Mouse (Mus musculus) intestine, embryonic 16.5 days (tissue): Measurements from ENCODE around the gene Zpr1. TPM values are rescaled to one million over a fixed set of nuclear protein-coding genes. Genes with fewer than 3 reads are reported as not detected.
A peak's percentile ranks its signal among the peaks of the same experiment; 100 is the strongest.

Source experiments
- ATAC-seq: fragments of 200-750 bp; cut with Nextera tagmentation; 2 replicates; pipeline ENCODE4 v1.8.0; 2017; ENCODE audit warnings: moderate TSS enrichment, moderate library complexity
- H3K27ac ChIP-seq: fragments of 300-500 bp; sonication (generic); 2 replicates; pipeline ENCODE4 v1.5.1; 2014; ENCODE audit warnings: mild to moderate bottlenecking, low read length
- H3K27me3 ChIP-seq: fragments of 300-500 bp; sonication (generic); replicated peaks from 2 replicates; pipeline ENCODE4 v1.6.1; 2014; ENCODE audit warnings: low read length, control low read depth, mixed read lengths; ENCODE audit not compliant: control insufficient read depth, insufficient read depth
- H3K36me3 ChIP-seq: fragments of 300-500 bp; sonication (generic); 2 replicates; pipeline ENCODE4 v1.6.1; 2014; ENCODE audit warnings: low read length, control low read depth; ENCODE audit not compliant: control insufficient read depth, insufficient read depth
- H3K4me1 ChIP-seq: fragments of 300-500 bp; sonication (generic); 2 replicates; pipeline ENCODE4 v1.6.1; 2014; ENCODE audit warnings: low read length, control low read depth, mixed read lengths; ENCODE audit not compliant: control insufficient read depth, insufficient read depth
- H3K4me2 ChIP-seq: fragments of 300-500 bp; sonication (generic); 2 replicates; pipeline ENCODE4 v1.6.1; 2014; ENCODE audit warnings: low read depth, low read length, control low read depth
- H3K4me3 ChIP-seq: fragments of 300-500 bp; sonication (generic); 2 replicates; pipeline ENCODE4 v1.5.1; 2014; ENCODE audit warnings: mild to moderate bottlenecking, low read length
- H3K9ac ChIP-seq: fragments of 300-500 bp; sonication (generic); 2 replicates; pipeline ENCODE4 v1.6.1; 2014; ENCODE audit warnings: low read depth, low read length
- H3K9me3 ChIP-seq: fragments of 300-500 bp; sonication (generic); 2 replicates; pipeline ENCODE4 v1.6.1; 2016; ENCODE audit warnings: low read length, control low read depth; ENCODE audit not compliant: control insufficient read depth
- WGBS: fragments of 180-500 bp; shearing (Covaris S2); extraction: QIAGEN DNeasy Blood & Tissue Kit; methylation state at CpG from one replicate; pipeline ENCODE4 v1.1.7; 2014; 5-methylcytosine and 5-hydroxymethylcytosine counted together
- polyA plus RNA-seq: library from polyadenylated mRNA; unstranded; fragments of >200 nt; fragmentation: Nextera tagmentation; extraction: Ambion mirVana; gene quantifications from 2 replicates; pipeline ENCODE4 v1.2.1, GENCODE M21; 2015

Gene Zpr1
- 47.6 and 50.0 TPM in 2 replicates for polyA plus RNA-seq

DNA sequence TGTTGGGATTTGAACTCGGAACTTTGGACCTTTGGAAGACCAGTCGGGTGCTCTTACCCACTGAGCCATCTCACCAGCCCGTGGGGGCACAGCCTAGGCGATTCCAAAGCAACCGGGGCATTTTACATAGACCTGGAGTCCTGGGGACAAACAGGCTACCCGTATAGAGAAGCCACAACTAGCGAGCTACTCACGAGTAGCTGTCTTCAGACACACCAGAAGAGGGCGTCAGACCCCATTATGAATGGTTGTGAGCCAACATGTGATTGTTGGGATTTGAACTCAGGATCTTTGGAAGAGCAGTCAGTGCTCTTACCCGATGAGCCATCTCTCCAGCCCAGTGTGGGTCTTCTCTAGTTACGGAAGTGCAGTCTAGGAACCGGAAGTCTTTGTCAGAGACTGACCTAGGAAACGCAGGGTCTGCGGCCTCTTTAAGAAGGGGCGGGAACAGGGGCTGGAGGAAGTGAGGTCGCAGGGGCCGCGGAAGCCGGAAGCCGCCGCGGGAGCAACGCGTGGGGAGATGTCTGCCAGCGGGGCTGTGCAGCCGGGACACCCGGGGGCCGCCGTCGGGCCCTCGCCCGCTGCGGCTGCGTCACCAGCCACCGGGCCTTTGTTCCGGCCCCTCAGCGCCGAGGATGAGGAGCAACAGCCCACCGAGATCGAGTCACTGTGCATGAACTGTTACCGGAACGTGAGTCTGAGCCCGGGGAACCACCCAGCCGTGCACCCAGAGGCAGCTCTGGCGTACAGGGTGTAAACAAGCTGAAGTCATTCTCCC is at the start of gene Zpr1:
TSS of gene Zpr1 (plus strand) at position 388 of the 778 bp plus-strand sequence.
- Histone ChIP-seq H3K9ac (peak within 1 kb of the TSS; percentile 78), H3K4me1 (peaks cover 5% of the 10 kb centered on the region), H3K9me3 (no peaks in the 10 kb centered on the region), H3K27me3 (no peaks in the 10 kb centered on the region; the same call in 1 of the 2 replicates), H3K4me2 (peak within 1 kb of the TSS; percentile 83), H3K27ac (peak within 1 kb of the TSS; percentile 20), H3K36me3 (peaks cover 19% of the 10 kb centered on the region; the same call in 1 of the 2 replicates), H3K4me3 (peak within 1 kb of the TSS; percentile 97)
- WGBS = 5% methylated on average over 45 of the region's 45 CpGs
- ATAC-seq = peak; percentile 95

GRCm38 (mm10) chr9:46223090-46223489 is 49.8 kb upstream of the Zpr1 start:
- H3K9me3 ChIP-seq = no peaks in the 10 kb centered on the region
- H3K9ac ChIP-seq = 0 out of 2 replicates have a peak overlapping the region, but pooled peaks have one; percentile 15
- H3K4me3 ChIP-seq = no peak overlapping the region
- H3K27ac ChIP-seq = peak overlapping the region; percentile 70
- 0 out of 2 replicates have a peak, but pooled peaks cover 6% of the 10 kb centered on the region for H3K36me3 ChIP-seq
- H3K27me3 ChIP-seq = no peaks in the 10 kb centered on the region
- H3K4me1 ChIP-seq = peaks cover 10% of the 10 kb centered on the region; the same call in 1 of the 2 replicates
- 90% methylated on average over 6 of the region's 6 CpGs for WGBS
- H3K4me2 ChIP-seq = no peak overlapping the region
- no peak for ATAC-seq

GRCm38 (mm10) chr9:46224101-46224500 is 48.8 kb upstream of the Zpr1 start:
- Histone ChIP-seq H3K9ac (0 out of 2 replicates have a peak overlapping the region, but pooled peaks have one; percentile 39), H3K4me1 (peaks cover 10% of the 10 kb centered on the region; the same call in 1 of the 2 replicates), H3K9me3 (no peaks in the 10 kb centered on the region), H3K27ac (peak overlapping the region; percentile 84), H3K36me3 (0 out of 2 replicates have a peak, but pooled peaks cover 6% of the 10 kb centered on the region), H3K4me3 (no peak overlapping the region), H3K27me3 (no peaks in the 10 kb centered on the region), H3K4me2 (no peak overlapping the region)
- WGBS = 57% methylated on average over 3 of the region's 3 CpGs
- peak; percentile 78 for ATAC-seq

- ATAC-seq = no peak
- no peak overlapping the region for H3K4me2 ChIP-seq
- peak overlapping the region; percentile 84 for H3K27ac ChIP-seq
- no peaks in the 10 kb centered on the region for H3K9me3 ChIP-seq
- H3K4me3 ChIP-seq = no peak overlapping the region
- peak overlapping the region; percentile 39; the same call in 1 of the 2 replicates for H3K9ac ChIP-seq
- 69% methylated on average over 5 of the region's 5 CpGs for WGBS
- peaks cover 13% of the 10 kb centered on the region; the same call in 1 of the 2 replicates for H3K4me1 ChIP-seq
- 0 out of 2 replicates have a peak, but pooled peaks cover 6% of the 10 kb centered on the region for H3K36me3 ChIP-seq
- no peaks in the 10 kb centered on the region for H3K27me3 ChIP-seq
These were observed 47.8 kb upstream of the Zpr1 start for GRCm38 (mm10) chr9:46224945-46225660.

GRCm38 (mm10) chr9:46227064-46227614 is 45.7 kb upstream of the Zpr1 start:
- H3K9me3 ChIP-seq = no peaks in the 10 kb centered on the region
- H3K27ac ChIP-seq = peak overlapping the region; percentile 83
- peak; percentile 57 for ATAC-seq
- H3K4me3 ChIP-seq = no peak overlapping the region
- 65% methylated on average over 3 of the region's 3 CpGs for WGBS
- no peaks in the 10 kb centered on the region for H3K27me3 ChIP-seq
- peaks cover 17% of the 10 kb centered on the region for H3K4me1 ChIP-seq
- H3K9ac ChIP-seq = no peak overlapping the region
- H3K4me2 ChIP-seq = no peak overlapping the region
- no peaks in the 10 kb centered on the region for H3K36me3 ChIP-seq

DNA sequence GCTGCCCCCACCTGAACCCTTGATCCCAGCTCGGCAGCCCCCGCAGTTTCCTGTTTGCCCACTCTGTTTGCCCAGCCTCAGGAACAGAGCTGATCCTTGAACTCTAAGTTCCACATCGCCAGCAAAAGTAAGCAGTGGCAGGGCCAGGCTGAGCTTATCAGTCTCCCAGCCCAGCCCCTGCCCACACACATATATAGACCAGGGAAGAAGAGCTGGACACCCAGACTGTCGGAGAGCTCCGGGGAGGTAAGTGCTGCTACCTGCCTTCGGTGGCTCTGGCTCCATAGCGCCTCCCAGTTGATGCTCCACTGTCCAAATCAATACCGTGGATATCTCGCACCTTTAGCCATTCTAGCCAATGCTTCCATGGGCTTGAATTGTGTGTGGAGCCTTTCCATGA is 44.4 kb upstream of the Zpr1 start, which contains the start of gene Apoa1:
TSS of gene Apoa1 (plus strand) at position 90 of the 400 bp plus-strand sequence.
- Histone ChIP-seq H3K4me3 (peak within 1 kb of the TSS; percentile 54), H3K27ac (peak within 1 kb of the TSS; percentile 83), H3K4me1 (peaks cover 14% of the 10 kb centered on the region), H3K9ac (peak within 1 kb of the TSS; percentile 74), H3K4me2 (peak within 1 kb of the TSS; percentile 89), H3K9me3 (no peaks in the 10 kb centered on the region), H3K27me3 (no peaks in the 10 kb centered on the region), H3K36me3 (no peaks in the 10 kb centered on the region)
- WGBS = 48% methylated on average over 9 of the region's 9 CpGs
- peak; percentile 31 for ATAC-seq

- no peaks in the 10 kb centered on the region for H3K27me3 ChIP-seq
- 16% methylated on average over 37 of the region's 37 CpGs for WGBS
- H3K27ac ChIP-seq = peak overlapping the region; percentile 82
- peak; percentile 68 for ATAC-seq
- peaks cover 8% of the 10 kb centered on the region for H3K4me1 ChIP-seq
- peak overlapping the region; percentile 54 for H3K4me3 ChIP-seq
- H3K9ac ChIP-seq = peak overlapping the region; percentile 74
- H3K9me3 ChIP-seq = no peaks in the 10 kb centered on the region
- H3K36me3 ChIP-seq = no peaks in the 10 kb centered on the region
- H3K4me2 ChIP-seq = peak overlapping the region; percentile 89
These were observed 43.1 kb upstream of the Zpr1 start for GRCm38 (mm10) chr9:46229573-46230449.

GRCm38 (mm10) chr9:46230450-46230975 is 42.4 kb upstream of the Zpr1 start:
- Histone ChIP-seq H3K9ac (peak overlapping the region; percentile 74), H3K36me3 (no peaks in the 10 kb centered on the region), H3K4me3 (peak overlapping the region; percentile 54), H3K4me1 (peaks cover 13% of the 10 kb centered on the region), H3K4me2 (peak overlapping the region; percentile 89), H3K27ac (peak overlapping the region; percentile 82), H3K27me3 (no peaks in the 10 kb centered on the region), H3K9me3 (no peaks in the 10 kb centered on the region)
- ATAC-seq = peak; percentile 1; the same call in 1 of the 2 replicates
- WGBS = 7% methylated on average over 13 of the region's 13 CpGs
